Mouse (Mus musculus) urinary bladder, adult 2 months (tissue): ENCODE results near the gene Fnbp1. TPM values are rescaled to one million over a fixed set of nuclear protein-coding genes. Genes with fewer than 3 reads are reported as not detected.

Experiments used
- DNase-seq: peaks from one replicate; pipeline ENCODE4 v3.0.0; 2022; ENCODE audit warnings: low spot score
- polyA plus RNA-seq: library from polyadenylated mRNA; depleted of rRNA; stranded (reverse); fragments of >200 nt; gene quantifications from 2 replicates; pipeline ENCODE4 v1.2.3, GENCODE M21; 2012

Gene Fnbp1
- polyA plus RNA-seq, 1 experiment: 167 TPM

- DNase-seq: no peak
Measured at GRCm38 (mm10) chr2:31025458-31025857, 116.3 kb downstream of the Fnbp1 start.

- DNase-seq: no peak
Measured at GRCm38 (mm10) chr2:31024618-31025370, 117.0 kb downstream of the Fnbp1 start.

GRCm38 (mm10) chr2:31023940-31024339 is 117.9 kb downstream of the Fnbp1 start:
- no peak for DNase-seq

GRCm38 (mm10) chr2:31020202-31020601 is 121.6 kb downstream of the Fnbp1 start:
- no peak for DNase-seq

GRCm38 (mm10) chr2:31019011-31019410 is 122.8 kb downstream of the Fnbp1 start:
- no peak for DNase-seq

- DNase-seq: no peak
Measured at GRCm38 (mm10) chr2:31018519-31018918, 123.3 kb downstream of the Fnbp1 start.

- DNase-seq: no peak
Measured at GRCm38 (mm10) chr2:31017625-31018317, 124.0 kb downstream of the Fnbp1 start.

GRCm38 (mm10) chr2:31013371-31014120 is 128.3 kb downstream of the Fnbp1 start:
- DNase-seq: no peak

- no peak for DNase-seq
Measured at GRCm38 (mm10) chr2:31007208-31007607, 134.6 kb downstream of the Fnbp1 start.

GRCm38 (mm10) chr2:31006434-31006833 is 135.4 kb downstream of the Fnbp1 start:
- DNase-seq: no peak

GRCm38 (mm10) chr2:31005453-31005852 is 136.4 kb downstream of the Fnbp1 start:
- no peak for DNase-seq

GRCm38 (mm10) chr2:31002857-31003256 is 139.0 kb downstream of the Fnbp1 start:
- DNase-seq: no peak

GRCm38 (mm10) chr2:30998443-30999260 is 143.2 kb downstream of the Fnbp1 start:
- DNase-seq: no peak

GRCm38 (mm10) chr2:30995432-30995996 is 146.3 kb downstream of the Fnbp1 start:
- no peak for DNase-seq

GRCm38 (mm10) chr2:30994853-30995252 is 147.0 kb downstream of the Fnbp1 start:
- DNase-seq: no peak

- DNase-seq: no peak
Measured at GRCm38 (mm10) chr2:30990221-30990620, 151.6 kb downstream of the Fnbp1 start.

GRCm38 (mm10) chr2:30985111-30986020 is 156.4 kb downstream of the Fnbp1 start:
- peak; percentile 56 for DNase-seq

- no peak for DNase-seq
Measured at GRCm38 (mm10) chr2:30983024-30983423, 158.8 kb downstream of the Fnbp1 start.

GRCm38 (mm10) chr2:30981790-30982513 is 159.9 kb downstream of the Fnbp1 start, which contains the start of the genes BC005624 and Usp20:
TSS of gene BC005624 (minus strand) at chr2:30982201.
TSS of gene Usp20 (plus strand) at chr2:30982279.
- peak; percentile 94 for DNase-seq
